Mouse (Mus musculus): Measurements from ENCODE around the gene Nmrk2.
A peak's percentile ranks its signal among the peaks of the same experiment; 100 is the strongest.

Gene Nmrk2

GRCm38 (mm10) chr10:81167200-81168086 lies 34.4 kb downstream of the Nmrk2 start, which contains the start of gene Pias4:
Pias4 (minus strand) TSS chr10:81167923.
- peak; percentile 99 for DNase-seq (ENCODE audit: extremely low spot score, low spot score)

GRCm38 (mm10) chr10:81165118-81165517 lies 36.7 kb downstream of the Nmrk2 start:
- no peak for DNase-seq (ENCODE audit: extremely low spot score, low spot score)

- no peak for DNase-seq (ENCODE audit: extremely low spot score, low spot score)
These were observed 39.6 kb downstream of the Nmrk2 start for GRCm38 (mm10) chr10:81162318-81162652.

GRCm38 (mm10) chr10:81161602-81162317 lies 40.1 kb downstream of the Nmrk2 start:
- DNase-seq (ENCODE audit: extremely low spot score, low spot score), result peak; percentile 43

GRCm38 (mm10) chr10:81154736-81155135 lies 47.1 kb downstream of the Nmrk2 start:
- no peak for DNase-seq (ENCODE audit: extremely low spot score, low spot score)

- DNase-seq (ENCODE audit: extremely low spot score, low spot score), result no peak
These were observed 47.5 kb downstream of the Nmrk2 start for GRCm38 (mm10) chr10:81154313-81154712.

GRCm38 (mm10) chr10:81152609-81153008 lies 49.2 kb downstream of the Nmrk2 start:
- no peak for DNase-seq (ENCODE audit: extremely low spot score, low spot score)

GRCm38 (mm10) chr10:81151261-81151660 lies 50.6 kb downstream of the Nmrk2 start:
- no peak for DNase-seq (ENCODE audit: extremely low spot score, low spot score)
